Mouse (Mus musculus) ES-CJ7 (cell line): ENCODE results near the gene Tnfaip3.

ENCODE experiments used
- DNase-seq: peaks from one replicate; pipeline ENCODE4 v3.0.0; 2011; ENCODE audit warnings: low read depth, low spot score

The Tnfaip3 gene

GRCm38 (mm10) chr10:19015257-19015862 lies at the start of gene Tnfaip3:
TSS of gene Tnfaip3 (minus strand) at chr10:19015657.
- DNase-seq, result peak; percentile 92

GRCm38 (mm10) chr10:19064651-19065601 lies 49.5 kb upstream of the Tnfaip3 start:
- no peak for DNase-seq

GRCm38 (mm10) chr10:19063670-19064069 lies 48.2 kb upstream of the Tnfaip3 start:
- no peak for DNase-seq

GRCm38 (mm10) chr10:19063208-19063607 lies 47.8 kb upstream of the Tnfaip3 start:
- DNase-seq, result no peak

- no peak for DNase-seq
Measured at GRCm38 (mm10) chr10:19062098-19062905, 46.8 kb upstream of the Tnfaip3 start.

GRCm38 (mm10) chr10:19061201-19061600 lies 45.7 kb upstream of the Tnfaip3 start:
- DNase-seq, result no peak

- no peak for DNase-seq
Measured at GRCm38 (mm10) chr10:19053524-19053923, 38.1 kb upstream of the Tnfaip3 start.

- DNase-seq, result no peak
Measured at GRCm38 (mm10) chr10:19045986-19046385, 30.5 kb upstream of the Tnfaip3 start.

- no peak for DNase-seq
Measured at GRCm38 (mm10) chr10:19044765-19045516, 29.5 kb upstream of the Tnfaip3 start.

GRCm38 (mm10) chr10:19043529-19044262 lies 28.2 kb upstream of the Tnfaip3 start:
- peak; percentile 15 for DNase-seq

- no peak for DNase-seq
Measured at GRCm38 (mm10) chr10:19040147-19040546, 24.7 kb upstream of the Tnfaip3 start.

GRCm38 (mm10) chr10:19034764-19035163 lies 19.3 kb upstream of the Tnfaip3 start:
- DNase-seq, result no peak

GRCm38 (mm10) chr10:19033696-19034095 lies 18.2 kb upstream of the Tnfaip3 start:
- no peak for DNase-seq

- no peak for DNase-seq
Measured at GRCm38 (mm10) chr10:19031875-19032274, 16.4 kb upstream of the Tnfaip3 start.

- no peak for DNase-seq
Measured at GRCm38 (mm10) chr10:19030628-19031027, 15.2 kb upstream of the Tnfaip3 start.

- no peak for DNase-seq
Measured at GRCm38 (mm10) chr10:19026710-19027109, 11.3 kb upstream of the Tnfaip3 start.

- DNase-seq, result no peak
Measured at GRCm38 (mm10) chr10:19024353-19024752, 8.9 kb upstream of the Tnfaip3 start.

- no peak for DNase-seq
Measured at GRCm38 (mm10) chr10:19023622-19024326, 8.3 kb upstream of the Tnfaip3 start.

GRCm38 (mm10) chr10:19022272-19022671 lies 6.8 kb upstream of the Tnfaip3 start:
- DNase-seq, result no peak
